Mouse (Mus musculus) thymus, postnatal 0 days (tissue): Measurements from ENCODE around the gene Lin54. TPM values are rescaled to one million over a fixed set of nuclear protein-coding genes. Genes with fewer than 3 reads are reported as not detected.

Experiments
- DNase-seq: peaks from one replicate; pipeline ENCODE4 v3.0.0-alpha.2; 2015; ENCODE audit warnings: low spot score
- microRNA-seq: library from miRNA; unstranded; fragments of <30 nt; microRNA quantifications from one replicate; pipeline ENCODE4, GENCODE M21; 2016; ENCODE audit warnings: borderline number of aligned reads
- polyA plus RNA-seq: library from polyadenylated mRNA; unstranded; fragments of >200 nt; fragmentation: Nextera tagmentation; extraction: Ambion mirVana; gene quantifications from 2 replicates; pipeline ENCODE4 v1.2.1, GENCODE M21; 2015

Lin54 gene
- polyA plus RNA-seq, 1 experiment from 2014 or later, result 9.4 TPM

DNA sequence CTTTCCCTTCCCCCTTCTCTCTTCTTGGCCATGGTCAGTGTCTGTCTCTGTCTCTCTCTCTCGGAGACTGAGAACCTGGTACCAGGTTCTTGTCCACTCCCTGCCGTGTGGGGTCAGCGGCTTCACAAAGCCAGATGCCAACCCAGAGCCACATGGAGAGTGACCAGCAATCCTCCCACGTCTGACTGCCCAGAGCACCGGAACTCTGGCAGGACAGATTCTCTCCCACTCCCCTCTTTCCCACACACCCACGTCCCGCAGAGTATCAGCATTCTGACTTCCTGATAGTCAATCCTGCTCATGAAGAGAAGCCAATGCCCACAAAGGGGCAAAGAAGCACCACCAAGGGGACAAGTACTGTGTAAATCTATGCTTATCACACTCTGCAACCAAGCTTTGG is 76.8 kb downstream of the Lin54 start:
- DNase-seq, result no peak

DNA sequence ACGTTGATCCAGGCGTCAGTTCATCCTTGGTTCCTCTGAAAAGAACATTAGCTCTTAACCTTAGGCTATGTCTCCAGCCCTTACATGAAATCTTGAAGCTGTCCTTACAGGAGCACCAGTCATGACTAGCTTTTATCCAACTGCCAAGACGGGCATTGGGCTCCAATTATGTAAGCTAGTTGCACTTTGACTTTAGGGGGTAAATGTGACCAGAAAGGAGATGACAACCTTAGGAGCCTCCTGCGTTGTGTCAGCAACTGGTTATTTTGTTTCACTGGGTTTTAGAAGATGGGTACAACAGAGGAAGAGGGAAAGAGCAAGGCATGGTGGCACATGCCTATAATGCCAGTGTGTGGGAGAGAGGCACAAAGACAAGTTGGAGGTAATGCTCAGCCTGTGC is 81.6 kb downstream of the Lin54 start:
- DNase-seq, result no peak

DNA sequence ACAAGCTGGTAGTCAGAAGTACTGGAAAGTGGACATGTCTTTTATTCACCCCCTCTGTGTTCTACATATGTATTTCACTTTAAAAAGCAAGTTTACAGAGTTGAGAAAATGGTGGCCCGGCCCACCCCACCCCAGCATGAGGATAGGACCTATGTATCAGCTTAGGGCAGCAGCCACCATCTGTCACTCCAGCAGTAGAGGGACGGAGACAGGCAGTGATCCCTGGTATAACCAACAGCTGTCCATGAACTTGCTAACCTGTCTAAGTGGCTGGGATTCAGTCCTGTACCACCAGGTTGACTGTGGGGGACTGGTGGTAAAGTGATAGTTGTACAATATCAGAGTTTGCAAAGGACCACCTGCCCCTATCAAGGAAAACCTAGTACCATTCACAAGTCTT is 82.4 kb downstream of the Lin54 start:
- DNase-seq, result no peak

DNA sequence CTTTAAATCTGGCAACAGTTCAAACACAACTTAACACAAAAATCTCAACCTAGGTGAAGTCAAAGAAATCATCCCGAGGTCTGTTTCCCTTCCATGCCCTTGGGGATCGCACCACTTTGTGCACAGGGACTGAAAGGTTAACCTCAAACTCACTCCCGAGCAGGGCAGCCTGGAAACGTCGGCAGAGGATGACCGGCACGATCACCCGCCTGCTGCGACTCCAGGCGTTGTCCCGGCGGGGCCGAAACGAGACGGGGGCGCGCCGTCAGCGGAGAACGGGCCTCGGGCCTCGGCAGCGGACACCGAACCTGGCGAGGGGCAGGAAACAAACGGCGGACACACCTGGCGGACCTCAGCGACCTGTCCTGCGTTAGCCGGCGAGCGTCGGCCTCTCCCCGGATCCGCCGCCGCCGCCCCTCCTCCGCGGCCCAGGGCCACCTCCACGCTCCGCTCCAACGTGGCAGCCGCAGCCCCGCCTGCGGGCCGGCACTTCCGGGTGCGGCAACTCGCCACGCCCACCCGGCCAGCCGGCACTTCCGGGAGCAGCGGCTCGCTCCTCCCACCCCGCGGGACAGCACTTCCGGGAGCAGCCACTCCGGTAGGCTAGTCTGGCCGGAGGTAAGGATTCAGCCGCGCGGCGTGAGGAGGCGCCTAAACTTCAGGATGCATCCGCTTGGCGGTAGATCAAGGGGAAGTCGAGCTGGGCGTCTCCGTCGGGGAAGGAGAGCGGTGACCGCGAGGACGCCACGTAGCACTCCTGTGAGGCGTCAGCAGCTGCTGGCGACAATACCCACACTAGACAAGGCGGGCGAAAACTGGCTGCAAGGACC is 84.5 kb downstream of the Lin54 start, which contains the start of gene Sec31a:
TSS of gene Sec31a (minus strand) at position 474 of the 830 bp plus-strand sequence.
- peak; percentile 95 for DNase-seq

DNA sequence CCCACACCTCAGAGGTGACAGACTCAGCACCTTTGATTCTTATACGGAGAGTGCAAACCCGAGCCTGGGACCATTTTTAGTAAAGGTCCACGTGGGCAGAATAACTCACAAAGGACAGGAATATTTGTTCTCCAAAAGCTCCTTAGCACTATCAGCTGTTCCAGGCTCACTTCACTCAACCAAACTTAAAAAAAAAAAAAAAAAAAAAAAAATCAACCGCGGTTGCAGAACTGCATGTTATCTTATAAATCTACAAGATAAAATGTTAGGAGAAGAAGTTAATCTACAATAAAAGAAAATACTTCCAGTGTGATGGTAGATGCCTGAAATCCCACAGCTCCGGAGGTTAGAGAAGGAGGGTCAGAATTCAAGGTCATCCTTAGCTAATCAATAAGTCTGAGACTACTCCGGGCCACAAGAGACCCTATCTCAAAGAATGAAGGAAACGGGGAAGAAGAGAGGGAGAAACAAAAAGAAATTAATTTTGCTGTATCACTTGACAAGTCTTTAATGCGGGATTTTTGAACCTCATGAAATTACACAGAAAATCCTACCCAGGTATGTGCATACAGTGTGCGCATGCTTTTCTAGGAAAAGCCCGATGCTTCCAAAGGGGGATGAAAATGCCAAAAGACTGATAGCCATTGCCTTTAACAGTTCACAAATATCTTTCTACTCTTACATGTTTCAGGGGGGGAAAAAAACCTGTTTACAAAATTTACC is 85.8 kb downstream of the Lin54 start:
- DNase-seq, result no peak

DNA sequence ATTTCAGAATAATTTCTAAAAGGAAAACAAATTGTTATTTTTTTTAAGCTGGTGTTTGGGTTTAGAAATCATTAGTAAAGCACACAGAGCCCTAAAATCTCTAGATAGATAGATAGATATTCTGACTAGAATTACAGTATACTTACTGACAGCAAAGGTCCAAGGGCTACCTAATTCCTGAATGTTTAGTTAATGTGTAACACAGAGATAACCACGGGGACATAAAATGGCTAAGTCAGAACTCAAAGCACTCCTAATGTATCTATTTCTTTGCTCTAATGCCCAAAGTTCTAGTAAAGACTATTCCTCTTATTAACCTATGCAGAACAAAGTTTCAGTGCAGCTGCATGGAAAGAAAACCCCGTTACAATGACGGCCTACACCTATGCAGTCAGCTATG is 87.6 kb downstream of the Lin54 start:
- no peak for DNase-seq

DNA sequence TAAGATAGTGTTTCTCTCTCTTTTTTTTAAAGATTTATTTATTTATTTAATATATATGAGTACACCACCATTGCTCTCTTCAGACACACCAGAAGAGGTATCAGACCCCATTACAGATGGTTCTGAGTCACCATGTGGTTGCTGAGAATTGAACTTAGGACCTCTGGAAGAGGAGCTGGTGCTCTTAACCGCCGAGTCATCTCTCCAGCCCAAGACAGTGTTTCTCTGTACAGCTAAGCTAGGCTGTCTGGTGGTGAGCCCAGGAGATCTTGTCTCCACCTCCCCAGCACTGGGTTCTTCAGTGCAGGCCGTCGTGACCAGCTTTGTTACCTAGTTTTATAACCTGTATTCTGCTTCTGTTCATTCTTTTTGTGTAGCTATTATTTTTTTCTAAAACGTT is 90.2 kb downstream of the Lin54 start:
- no peak for DNase-seq

DNA sequence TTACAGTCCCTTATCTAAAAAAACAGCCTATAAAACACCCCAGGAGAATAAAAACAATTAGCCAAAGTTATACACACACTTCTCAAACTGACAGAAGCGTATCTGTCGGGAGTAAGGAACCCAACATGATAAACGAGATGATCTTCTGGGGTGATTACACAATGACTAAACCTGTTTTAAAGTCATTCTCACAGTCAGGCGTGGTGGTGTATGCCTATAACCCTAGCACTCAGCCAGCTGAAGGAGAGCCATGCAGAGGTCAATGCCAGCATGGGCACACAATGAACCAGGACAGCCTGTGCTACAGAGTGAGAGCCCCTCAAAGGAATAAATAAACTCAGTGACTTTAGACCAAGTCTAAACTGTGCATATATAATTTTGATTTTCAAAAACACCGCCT is 92.0 kb downstream of the Lin54 start:
- DNase-seq, result no peak

DNA sequence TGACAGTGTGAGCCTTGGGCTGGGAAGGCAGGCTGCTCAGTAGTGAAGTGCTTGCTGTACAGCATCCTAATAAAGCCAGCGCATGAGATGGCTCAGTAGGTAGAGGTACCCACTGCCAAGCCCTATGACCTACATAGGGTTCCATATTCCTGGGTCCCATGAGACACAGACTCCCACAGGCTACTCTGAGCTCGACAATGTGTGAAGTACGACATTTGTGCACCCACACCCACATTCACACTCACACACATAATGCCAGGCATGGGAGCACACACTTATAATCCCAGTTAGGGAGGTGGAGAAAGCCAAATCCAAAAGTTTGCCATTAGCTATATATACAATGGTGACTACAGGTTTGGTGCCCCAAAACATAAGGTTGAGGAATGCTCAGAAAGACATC is 103.7 kb downstream of the Lin54 start:
- DNase-seq, result no peak

DNA sequence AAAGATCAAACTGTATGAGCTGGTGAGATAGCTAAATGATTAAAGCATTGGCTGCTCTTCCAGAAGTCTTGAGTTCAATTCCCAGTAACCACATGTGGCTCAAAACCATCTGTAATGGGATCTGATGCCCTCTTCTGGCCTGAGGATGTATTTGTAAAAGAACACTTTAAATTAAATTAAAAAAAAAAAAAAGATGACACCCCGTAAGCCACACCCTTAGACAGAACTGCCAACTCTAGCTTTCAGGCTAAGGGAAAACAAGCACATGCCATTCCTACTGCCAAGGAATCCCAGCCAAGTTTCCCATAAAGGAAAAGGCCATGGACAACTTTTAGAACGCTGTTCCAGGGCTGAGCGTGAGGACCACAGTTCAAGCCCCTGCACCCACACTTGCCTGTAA is 106.8 kb downstream of the Lin54 start:
- DNase-seq, result no peak

DNA sequence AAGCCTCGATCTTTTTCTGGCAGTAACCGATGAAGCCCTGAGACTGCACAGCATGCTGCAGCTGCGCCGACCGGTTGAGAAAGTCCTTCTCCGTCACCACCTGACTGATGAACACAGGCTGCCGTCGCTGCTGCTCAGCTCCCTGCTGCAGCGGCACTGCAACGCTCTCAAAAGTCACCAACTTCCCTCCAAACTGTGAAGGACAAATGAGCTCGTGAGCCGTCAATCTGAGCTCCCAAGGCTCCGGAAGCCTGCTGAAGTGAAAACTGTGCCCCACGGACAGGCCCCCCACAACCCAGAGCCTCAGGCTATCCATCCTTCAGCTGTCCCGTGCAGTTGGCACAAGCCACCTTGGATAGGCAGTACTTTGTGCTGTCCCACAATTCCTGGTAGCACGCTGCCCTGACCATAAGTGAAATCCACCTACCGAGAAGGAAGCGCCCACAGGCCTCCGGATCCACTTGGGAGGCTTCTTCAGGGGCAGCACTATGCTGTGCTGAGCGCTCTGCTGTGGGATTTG is 107.9 kb downstream of the Lin54 start:
- no peak for DNase-seq

Small RNA genes within 50 kb of the gene (microRNA-seq; reads per million reads assigned to microRNA genes)
- not detected for gene Gm23222

Other genes with a start within 250 kb of the Lin54 start
- gene Sec31a, start 84.4 kb downstream of the Lin54 start, polyA plus RNA-seq, result 75.0 and 79.4 TPM in 2 replicates
- gene Cops4, start 17.7 kb upstream of the Lin54 start, polyA plus RNA-seq, result 132 and 133 TPM in 2 replicates
- 218 and 221 TPM in 2 replicates for gene Plac8, start 71.6 kb upstream of the Lin54 start, polyA plus RNA-seq
- gene Coq2, start 174.5 kb upstream of the Lin54 start, polyA plus RNA-seq, result 44.6 and 47.0 TPM in 2 replicates
- 1.6 and 1.7 TPM in 2 replicates for gene Hpse, start 219.1 kb upstream of the Lin54 start, polyA plus RNA-seq